Mouse (Mus musculus): ENCODE measurements around the gene Gm6793. TPM values are rescaled to one million over a fixed set of nuclear protein-coding genes. Genes with fewer than 3 reads are reported as not detected.

Gene Gm6793
- polyA plus RNA-seq, 1 experiment from 2014 or later: 0.54 TPM

GRCm38 (mm10) chr8:111992703-111993039 is 22.2 kb downstream of the Gm6793 start:
- Histone ChIP-seq H3K4me3 (ENCODE audit: low read length) (peak overlapping the region; percentile 80; the same call in 1 of the 2 replicates), H3K27ac (ENCODE audit: low read length) (no peak overlapping the region), H3K4me2 (ENCODE audit: low read depth, low read length) (peak overlapping the region; percentile 78; the same call in 1 of the 2 replicates), H3K36me3 (ENCODE audit: control insufficient read depth, insufficient read depth, low read length) (peaks cover 18% of the 10 kb centered on the region), H3K4me1 (ENCODE audit: control insufficient read depth, insufficient read depth, low read length) (peaks cover 4% of the 10 kb centered on the region; the same call in 1 of the 2 replicates), H3K27me3 (replicated peaks; ENCODE audit: control insufficient read depth, insufficient read depth, low read length) (no peaks in the 10 kb centered on the region), H3K9me3 (ENCODE audit: control insufficient read depth, low read length) (no peaks in the 10 kb centered on the region), H3K9ac (ENCODE audit: low read depth, low read length) (0 out of 2 replicates have a peak overlapping the region, but pooled peaks have one; percentile 82)
- ATAC-seq: peak; percentile 7; the same call in 1 of the 2 replicates
- WGBS: 65% methylated on average over 3 of the region's 3 CpGs

DNA sequence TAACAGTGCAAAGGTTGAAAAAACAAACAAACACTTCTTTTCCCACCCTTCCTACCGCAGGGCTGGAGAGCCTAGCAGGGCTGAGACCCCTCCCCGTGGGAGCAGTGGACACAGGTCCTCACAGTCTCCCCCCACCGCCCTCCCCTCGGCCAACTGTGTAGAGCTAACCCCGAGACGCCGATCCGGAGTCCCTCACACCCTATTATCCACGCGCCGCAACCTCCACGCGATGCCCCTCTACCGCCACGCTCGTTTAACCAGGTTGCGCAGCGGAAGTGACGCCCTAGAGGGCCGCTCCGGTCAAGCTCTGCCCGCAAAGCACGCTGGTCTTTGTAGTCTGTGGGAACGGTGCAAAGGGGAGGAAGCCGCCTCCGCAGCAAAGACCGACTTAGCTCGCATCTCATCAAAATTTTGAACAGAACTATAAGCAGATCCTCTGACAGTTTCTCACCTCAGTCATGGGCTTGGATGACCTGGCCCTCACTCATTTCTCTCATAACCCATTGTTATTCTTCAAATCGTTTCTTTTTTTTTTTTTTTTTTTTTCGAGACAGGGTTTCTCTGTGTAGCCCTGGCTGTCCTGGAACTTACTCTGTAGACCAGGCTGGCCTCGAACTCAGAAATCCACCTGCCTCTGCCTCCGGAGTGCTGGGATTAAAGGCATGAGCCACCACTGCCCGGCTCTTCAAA is 22.7 kb downstream of the Gm6793 start, which contains the start of gene Adat1:
Gene Adat1, minus strand, starts transcription at position 290 of the 690 bp plus-strand sequence.
- H3K9ac ChIP-seq (ENCODE audit: low read depth, low read length): peak within 1 kb of the TSS; percentile 82
- H3K27me3 ChIP-seq (replicated peaks; ENCODE audit: control insufficient read depth, insufficient read depth, low read length): no peaks in the 10 kb centered on the region
- peak; percentile 97 for ATAC-seq
- peaks cover 4% of the 10 kb centered on the region; the same call in 1 of the 2 replicates for H3K4me1 ChIP-seq (ENCODE audit: control insufficient read depth, insufficient read depth, low read length)
- no peaks in the 10 kb centered on the region for H3K9me3 ChIP-seq (ENCODE audit: control insufficient read depth, low read length)
- peak within 1 kb of the TSS; percentile 80 for H3K4me3 ChIP-seq (ENCODE audit: low read length)
- H3K4me2 ChIP-seq (ENCODE audit: low read depth, low read length): peak within 1 kb of the TSS; percentile 78
- 4% methylated on average over 33 of the region's 33 CpGs for WGBS
- H3K27ac ChIP-seq (ENCODE audit: low read length): no peak within 1 kb of the TSS
- H3K36me3 ChIP-seq (ENCODE audit: control insufficient read depth, insufficient read depth, low read length): peaks cover 14% of the 10 kb centered on the region

GRCm38 (mm10) chr8:111991278-111991677 is 23.6 kb downstream of the Gm6793 start:
- peaks cover 14% of the 10 kb centered on the region for H3K36me3 ChIP-seq (ENCODE audit: control insufficient read depth, insufficient read depth, low read length)
- H3K27me3 ChIP-seq (replicated peaks; ENCODE audit: control insufficient read depth, insufficient read depth, low read length): no peaks in the 10 kb centered on the region
- no peak for ATAC-seq
- peak overlapping the region; percentile 78 for H3K4me2 ChIP-seq (ENCODE audit: low read depth, low read length)
- H3K9me3 ChIP-seq (ENCODE audit: control insufficient read depth, low read length): no peaks in the 10 kb centered on the region
- peak overlapping the region; percentile 80 for H3K4me3 ChIP-seq (ENCODE audit: low read length)
- H3K27ac ChIP-seq (ENCODE audit: low read length): no peak overlapping the region
- peaks cover 4% of the 10 kb centered on the region; the same call in 1 of the 2 replicates for H3K4me1 ChIP-seq (ENCODE audit: control insufficient read depth, insufficient read depth, low read length)
- WGBS: 56% methylated on average over 8 of the region's 8 CpGs
- peak overlapping the region; percentile 82 for H3K9ac ChIP-seq (ENCODE audit: low read depth, low read length)

GRCm38 (mm10) chr8:111989911-111990310 is 24.9 kb downstream of the Gm6793 start:
- H3K36me3 ChIP-seq (ENCODE audit: control insufficient read depth, insufficient read depth, low read length): peaks cover 14% of the 10 kb centered on the region
- H3K4me1 ChIP-seq (ENCODE audit: control insufficient read depth, insufficient read depth, low read length): peaks cover 4% of the 10 kb centered on the region; the same call in 1 of the 2 replicates
- H3K4me2 ChIP-seq (ENCODE audit: low read depth, low read length): no peak overlapping the region
- H3K9ac ChIP-seq (ENCODE audit: low read depth, low read length): no peak overlapping the region
- no peaks in the 10 kb centered on the region for H3K27me3 ChIP-seq (replicated peaks; ENCODE audit: control insufficient read depth, insufficient read depth, low read length)
- H3K4me3 ChIP-seq (ENCODE audit: low read length): no peak overlapping the region
- ATAC-seq: peak; percentile 39; the same call in 1 of the 2 replicates
- 14% methylated on average over 7 of the region's 7 CpGs for WGBS
- no peak overlapping the region for H3K27ac ChIP-seq (ENCODE audit: low read length)
- no peaks in the 10 kb centered on the region for H3K9me3 ChIP-seq (ENCODE audit: control insufficient read depth, low read length)

DNA sequence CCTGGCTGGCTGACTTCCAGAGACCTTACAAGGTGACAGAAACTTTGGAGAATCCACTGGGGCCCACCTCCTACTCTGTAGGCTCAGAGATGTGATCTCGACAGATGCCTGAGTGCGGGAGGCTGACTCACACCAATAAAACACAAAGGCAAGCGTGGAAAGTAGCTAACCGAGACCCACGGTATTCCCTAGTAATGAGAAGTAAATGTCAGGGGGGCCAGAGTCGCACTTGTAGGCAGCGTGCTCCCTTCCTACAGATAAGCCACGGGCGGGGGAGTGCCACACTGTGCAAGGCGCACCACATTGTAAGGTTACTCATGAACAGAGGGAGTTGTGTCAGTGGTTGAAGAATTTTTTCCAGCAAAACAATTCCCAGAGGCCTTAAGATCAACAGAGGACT is 30.3 kb downstream of the Gm6793 start:
- Histone ChIP-seq H3K27me3 (replicated peaks; ENCODE audit: control insufficient read depth, insufficient read depth, low read length) (no peaks in the 10 kb centered on the region), H3K36me3 (ENCODE audit: control insufficient read depth, insufficient read depth, low read length) (0 out of 2 replicates have a peak, but pooled peaks cover 5% of the 10 kb centered on the region)
- no peak for ATAC-seq

DNA sequence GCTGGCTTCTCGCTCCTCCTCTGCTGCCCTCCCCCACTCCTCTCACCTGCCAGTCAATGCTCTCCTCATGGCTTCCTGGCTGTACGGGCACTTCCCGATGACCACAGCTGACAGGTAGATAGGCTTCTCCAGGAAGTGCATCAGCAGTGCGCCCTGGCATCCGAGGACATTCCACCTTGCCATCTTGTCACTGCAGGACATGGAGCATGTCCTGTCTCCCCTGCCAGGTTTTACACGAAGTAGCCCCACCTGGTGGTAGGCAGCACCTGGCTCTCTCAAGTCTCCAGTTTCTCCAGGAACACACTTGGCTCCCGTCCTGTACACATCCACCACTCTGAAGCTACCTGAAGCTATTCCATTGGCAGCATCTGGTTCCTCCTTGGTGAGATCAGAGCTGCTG is 32.7 kb downstream of the Gm6793 start:
- 72% methylated on average over 7 of the region's 7 CpGs for WGBS
- no peaks in the 10 kb centered on the region for H3K36me3 ChIP-seq (ENCODE audit: control insufficient read depth, insufficient read depth, low read length)
- H3K4me1 ChIP-seq (ENCODE audit: control insufficient read depth, insufficient read depth, low read length): no peaks in the 10 kb centered on the region
- H3K27ac ChIP-seq (ENCODE audit: low read length): no peak overlapping the region
- H3K4me3 ChIP-seq (ENCODE audit: low read length): no peak overlapping the region
- ATAC-seq: no peak
- no peaks in the 10 kb centered on the region for H3K9me3 ChIP-seq (ENCODE audit: control insufficient read depth, low read length)
- no peak overlapping the region for H3K9ac ChIP-seq (ENCODE audit: low read depth, low read length)
- H3K27me3 ChIP-seq (replicated peaks; ENCODE audit: control insufficient read depth, insufficient read depth, low read length): no peaks in the 10 kb centered on the region
- no peak overlapping the region for H3K4me2 ChIP-seq (ENCODE audit: low read depth, low read length)

More for the DNA sequence above, 30.3 kb downstream of the Gm6793 start:
- H3K9me3 ChIP-seq (ENCODE audit: control insufficient read depth, low read length): no peaks in the 10 kb centered on the region
- no peak overlapping the region for H3K9ac ChIP-seq (ENCODE audit: low read depth, low read length)
- no peak overlapping the region for H3K4me3 ChIP-seq (ENCODE audit: low read length)
- H3K4me2 ChIP-seq (ENCODE audit: low read depth, low read length): no peak overlapping the region
- no peaks in the 10 kb centered on the region for H3K4me1 ChIP-seq (ENCODE audit: control insufficient read depth, insufficient read depth, low read length)
- no peak overlapping the region for H3K27ac ChIP-seq (ENCODE audit: low read length)
- 70% methylated on average over 10 of the region's 10 CpGs for WGBS

- peaks cover 2% of the 10 kb centered on the region; the same call in 1 of the 2 replicates for H3K36me3 ChIP-seq (ENCODE audit: control insufficient read depth, insufficient read depth, low read length)
- H3K27ac ChIP-seq (ENCODE audit: low read length): no peak overlapping the region
- no peaks in the 10 kb centered on the region for H3K4me1 ChIP-seq (ENCODE audit: control insufficient read depth, insufficient read depth, low read length)
- H3K9ac ChIP-seq (ENCODE audit: low read depth, low read length): no peak overlapping the region
- WGBS: 64% methylated on average over 10 of the region's 10 CpGs
- H3K9me3 ChIP-seq (ENCODE audit: control insufficient read depth, low read length): no peaks in the 10 kb centered on the region
- no peak overlapping the region for H3K4me2 ChIP-seq (ENCODE audit: low read depth, low read length)
- no peak overlapping the region for H3K4me3 ChIP-seq (ENCODE audit: low read length)
- H3K27me3 ChIP-seq (replicated peaks; ENCODE audit: control insufficient read depth, insufficient read depth, low read length): no peaks in the 10 kb centered on the region
- ATAC-seq: no peak
Observed at GRCm38 (mm10) chr8:111978147-111978546, 36.7 kb downstream of the Gm6793 start.

- no peaks in the 10 kb centered on the region for H3K9me3 ChIP-seq (ENCODE audit: control insufficient read depth, low read length)
- no peak overlapping the region for H3K9ac ChIP-seq (ENCODE audit: low read depth, low read length)
- H3K4me2 ChIP-seq (ENCODE audit: low read depth, low read length): no peak overlapping the region
- no peak for ATAC-seq
- no peak overlapping the region for H3K4me3 ChIP-seq (ENCODE audit: low read length)
- peaks cover 2% of the 10 kb centered on the region; the same call in 1 of the 2 replicates for H3K36me3 ChIP-seq (ENCODE audit: control insufficient read depth, insufficient read depth, low read length)
- no peaks in the 10 kb centered on the region for H3K27me3 ChIP-seq (replicated peaks; ENCODE audit: control insufficient read depth, insufficient read depth, low read length)
- WGBS: 78% methylated on average over 2 of the region's 2 CpGs
- no peaks in the 10 kb centered on the region for H3K4me1 ChIP-seq (ENCODE audit: control insufficient read depth, insufficient read depth, low read length)
- H3K27ac ChIP-seq (ENCODE audit: low read length): no peak overlapping the region
Observed at GRCm38 (mm10) chr8:111976326-111976725, 38.5 kb downstream of the Gm6793 start.

DNA sequence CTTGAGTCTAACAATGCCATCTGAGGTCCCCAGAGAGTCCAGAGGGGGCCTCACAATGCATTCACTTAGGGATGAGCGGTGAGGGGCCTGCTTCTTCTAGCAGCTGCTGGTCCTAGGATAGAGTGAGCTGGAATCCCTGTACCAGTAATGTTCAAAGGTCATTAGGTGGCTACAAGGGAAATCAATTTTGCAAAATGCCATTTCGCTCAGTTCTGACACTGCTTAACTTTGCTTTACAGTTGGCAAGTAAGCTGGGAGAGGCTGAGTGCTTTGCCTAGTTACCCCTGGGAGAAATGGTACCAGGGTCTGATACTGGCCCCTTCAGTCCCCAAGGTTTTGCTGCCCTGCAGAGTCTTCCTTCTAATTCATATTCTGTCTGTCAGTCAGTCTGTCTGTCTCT is 39.1 kb downstream of the Gm6793 start:
- ATAC-seq: no peak
- 97% methylated on average over 2 of the region's 2 CpGs for WGBS
- Histone ChIP-seq H3K9me3 (ENCODE audit: control insufficient read depth, low read length) (no peaks in the 10 kb centered on the region), H3K27me3 (replicated peaks; ENCODE audit: control insufficient read depth, insufficient read depth, low read length) (no peaks in the 10 kb centered on the region), H3K4me3 (ENCODE audit: low read length) (no peak overlapping the region), H3K36me3 (ENCODE audit: control insufficient read depth, insufficient read depth, low read length) (peaks cover 2% of the 10 kb centered on the region; the same call in 1 of the 2 replicates), H3K9ac (ENCODE audit: low read depth, low read length) (no peak overlapping the region), H3K27ac (ENCODE audit: low read length) (no peak overlapping the region), H3K4me1 (ENCODE audit: control insufficient read depth, insufficient read depth, low read length) (no peaks in the 10 kb centered on the region), H3K4me2 (ENCODE audit: low read depth, low read length) (no peak overlapping the region)

Data from intestine, embryonic 16.5 days (tissue).